Mouse (Mus musculus) layer of hippocampus, postnatal 10 days (tissue): ENCODE measurements around the gene Tmem139. TPM values are rescaled to one million over a fixed set of nuclear protein-coding genes. Genes with fewer than 3 reads are reported as not detected.

Source experiments
- DNase-seq, 2 experiments: peaks; one replicate each; pipeline ENCODE4 v3.0.0; 2021; ENCODE audit warnings: low spot score in 2 of 2
- total RNA-seq, 2 experiments: library from RNA; stranded (reverse); gene quantifications; 2 replicates each; pipeline ENCODE4 v1.2.3; 2021

The Tmem139 gene
- total RNA-seq, 2 experiments from 2014 or later, result not detected

GRCm38 (mm10) chr6:42276151-42276550 is 14.4 kb downstream of the Tmem139 start:
- no peak for DNase-seq

GRCm38 (mm10) chr6:42282865-42283528 is 21.2 kb downstream of the Tmem139 start:
- DNase-seq, result no peak

- DNase-seq, result no peak
Observed at GRCm38 (mm10) chr6:42286448-42286847, 24.7 kb downstream of the Tmem139 start, which contains the start of gene Clcn1. Gene Clcn1, plus strand, starts transcription at chr6:42286685.

- DNase-seq, result no peak
Observed at GRCm38 (mm10) chr6:42287562-42287961, 25.8 kb downstream of the Tmem139 start.

GRCm38 (mm10) chr6:42293327-42293726 is 31.6 kb downstream of the Tmem139 start:
- DNase-seq, result no peak

- DNase-seq, result no peak
Observed at GRCm38 (mm10) chr6:42295549-42296094, 33.9 kb downstream of the Tmem139 start.

- no peak for DNase-seq
Observed at GRCm38 (mm10) chr6:42299362-42299761, 37.6 kb downstream of the Tmem139 start.

- no peak for DNase-seq
Observed at GRCm38 (mm10) chr6:42309816-42310378, 48.1 kb downstream of the Tmem139 start.

GRCm38 (mm10) chr6:42310427-42311053 is 48.8 kb downstream of the Tmem139 start:
- no peak for DNase-seq

Other genes starting within 250 kb of the Tmem139 start
- not detected for gene Sva, start 223.6 kb upstream of the Tmem139 start, total RNA-seq
- gene Tas2r139, start 121.0 kb upstream of the Tmem139 start, total RNA-seq, result not detected
- gene Tas2r144, start 46.6 kb upstream of the Tmem139 start, total RNA-seq, result not detected
- gene Gstk1, start 16.0 kb upstream of the Tmem139 start, total RNA-seq, result 1 to 10 TPM; 7.1 to 8.5 TPM
- 10 to 100 TPM; 28.0 to 32.2 TPM for gene Casp2, start 3.0 kb downstream of the Tmem139 start, total RNA-seq
- 1 to 10 TPM; 2.9 to 4.2 TPM for gene Clcn1, start 24.7 kb downstream of the Tmem139 start, total RNA-seq
- gene Fam131b, start 62.7 kb downstream of the Tmem139 start, total RNA-seq, result 10 to 100 TPM; 75.7 to 81.3 TPM
- 10 to 100 TPM; 54.0 to 56.2 TPM for gene Zyx, start 87.7 kb downstream of the Tmem139 start, total RNA-seq
- gene Epha1, start 111.3 kb downstream of the Tmem139 start, total RNA-seq, result under 1 TPM in 1 of 2 experiments, not detected in 1; 0.39 TPM
- under 1 TPM in 1 of 2 experiments, not detected in 1; 0.43 TPM for gene Tas2r143, start 138.3 kb downstream of the Tmem139 start, total RNA-seq
- under 1 TPM in 1 of 2 experiments, not detected in 1; 0.34 TPM for gene Tas2r135, start 143.5 kb downstream of the Tmem139 start, total RNA-seq
- not detected for gene Tas2r126, start 172.6 kb downstream of the Tmem139 start, total RNA-seq
- gene Olfr458, start 203.2 kb downstream of the Tmem139 start, total RNA-seq, result not detected
- gene Olfr457, start 214.4 kb downstream of the Tmem139 start, total RNA-seq, result not detected
- not detected for gene Olfr456, start 225.2 kb downstream of the Tmem139 start, total RNA-seq